Mouse (Mus musculus): ENCODE data around the gene Nepro. TPM values are rescaled to one million over a fixed set of nuclear protein-coding genes. Genes with fewer than 3 reads are reported as not detected.

Gene Nepro
- polyA plus RNA-seq, 1 experiment from 2014 or later = 7.9 TPM

GRCm38 (mm10) chr16:44717141-44717634, 6.9 kb upstream of the Nepro start:
- Histone ChIP-seq H3K27ac (replicated peaks; ENCODE audit: low read depth, low read length) (peak overlapping the region; percentile 80), H3K4me2 (ENCODE audit: low read depth, low read length) (0 out of 2 replicates have a peak overlapping the region, but pooled peaks have one; percentile 7), H3K27me3 (replicated peaks; ENCODE audit: control insufficient read depth, insufficient read depth, low read length) (no peaks in the 10 kb centered on the region), H3K9ac (ENCODE audit: low read depth, low read length) (0 out of 2 replicates have a peak overlapping the region, but pooled peaks have one; percentile 8), H3K4me3 (ENCODE audit: low read depth, low read length) (no peak overlapping the region), H3K4me1 (ENCODE audit: control insufficient read depth, insufficient read depth, low read length) (peaks cover 8% of the 10 kb centered on the region; the same call in 1 of the 2 replicates), H3K36me3 (ENCODE audit: control insufficient read depth, insufficient read depth, low read length) (no peaks in the 10 kb centered on the region), H3K9me3 (ENCODE audit: control insufficient read depth, low read length) (no peaks in the 10 kb centered on the region)
- ATAC-seq (ENCODE audit: low read depth) (peak; percentile 12; the same call in 1 of the 2 replicates), DNase-seq (ENCODE audit: low spot score) (no peak)
- 49% methylated on average over 2 of the region's 2 CpGs for WGBS

GRCm38 (mm10) chr16:44717838-44718237, 6.3 kb upstream of the Nepro start:
- 75% methylated on average over 2 of the region's 2 CpGs for WGBS
- Histone ChIP-seq H3K9me3 (ENCODE audit: control insufficient read depth, low read length) (no peaks in the 10 kb centered on the region), H3K27ac (replicated peaks; ENCODE audit: low read depth, low read length) (no peak overlapping the region), H3K36me3 (ENCODE audit: control insufficient read depth, insufficient read depth, low read length) (no peaks in the 10 kb centered on the region), H3K4me2 (ENCODE audit: low read depth, low read length) (no peak overlapping the region), H3K4me1 (ENCODE audit: control insufficient read depth, insufficient read depth, low read length) (peaks cover 10% of the 10 kb centered on the region), H3K27me3 (replicated peaks; ENCODE audit: control insufficient read depth, insufficient read depth, low read length) (no peaks in the 10 kb centered on the region), H3K9ac (ENCODE audit: low read depth, low read length) (no peak overlapping the region), H3K4me3 (ENCODE audit: low read depth, low read length) (no peak overlapping the region)
- no peak for DNase-seq (ENCODE audit: low spot score)
- no peak for ATAC-seq (ENCODE audit: low read depth)

- Histone ChIP-seq H3K4me1 (ENCODE audit: control insufficient read depth, insufficient read depth, low read length) (peaks cover 16% of the 10 kb centered on the region), H3K4me3 (ENCODE audit: low read depth, low read length) (no peak overlapping the region), H3K36me3 (ENCODE audit: control insufficient read depth, insufficient read depth, low read length) (no peaks in the 10 kb centered on the region), H3K9ac (ENCODE audit: low read depth, low read length) (no peak overlapping the region), H3K27me3 (replicated peaks; ENCODE audit: control insufficient read depth, insufficient read depth, low read length) (no peaks in the 10 kb centered on the region), H3K27ac (replicated peaks; ENCODE audit: low read depth, low read length) (no peak overlapping the region), H3K9me3 (ENCODE audit: control insufficient read depth, low read length) (no peaks in the 10 kb centered on the region), H3K4me2 (ENCODE audit: low read depth, low read length) (no peak overlapping the region)
- no peak for DNase-seq (ENCODE audit: low spot score)
- WGBS = 76% methylated on average over 7 of the region's 7 CpGs
- no peak for ATAC-seq (ENCODE audit: low read depth)
Observed at GRCm38 (mm10) chr16:44719349-44719748, 4.8 kb upstream of the Nepro start.

GRCm38 (mm10) chr16:44720518-44720917, 3.6 kb upstream of the Nepro start:
- DNase-seq (ENCODE audit: low spot score) = no peak
- no peak overlapping the region for H3K4me2 ChIP-seq (ENCODE audit: low read depth, low read length)
- H3K27ac ChIP-seq (replicated peaks; ENCODE audit: low read depth, low read length) = no peak overlapping the region
- no peaks in the 10 kb centered on the region for H3K9me3 ChIP-seq (ENCODE audit: control insufficient read depth, low read length)
- no peak overlapping the region for H3K4me3 ChIP-seq (ENCODE audit: low read depth, low read length)
- no peak for ATAC-seq (ENCODE audit: low read depth)
- H3K36me3 ChIP-seq (ENCODE audit: control insufficient read depth, insufficient read depth, low read length) = no peaks in the 10 kb centered on the region
- no peaks in the 10 kb centered on the region for H3K27me3 ChIP-seq (replicated peaks; ENCODE audit: control insufficient read depth, insufficient read depth, low read length)
- 79% methylated on average over 3 of the region's 3 CpGs for WGBS
- H3K9ac ChIP-seq (ENCODE audit: low read depth, low read length) = no peak overlapping the region
- peaks cover 20% of the 10 kb centered on the region for H3K4me1 ChIP-seq (ENCODE audit: control insufficient read depth, insufficient read depth, low read length)

- Histone ChIP-seq H3K36me3 (ENCODE audit: control insufficient read depth, insufficient read depth, low read length) (peaks cover 9% of the 10 kb centered on the region; the same call in 1 of the 2 replicates), H3K9me3 (ENCODE audit: control insufficient read depth, low read length) (no peaks in the 10 kb centered on the region), H3K27ac (replicated peaks; ENCODE audit: low read depth, low read length) (no peak overlapping the region), H3K27me3 (replicated peaks; ENCODE audit: control insufficient read depth, insufficient read depth, low read length) (no peaks in the 10 kb centered on the region), H3K4me2 (ENCODE audit: low read depth, low read length) (no peak overlapping the region), H3K4me1 (ENCODE audit: control insufficient read depth, insufficient read depth, low read length) (peaks cover 15% of the 10 kb centered on the region; the same call in 1 of the 2 replicates), H3K4me3 (ENCODE audit: low read depth, low read length) (no peak overlapping the region), H3K9ac (ENCODE audit: low read depth, low read length) (no peak overlapping the region)
- no peak for DNase-seq (ENCODE audit: low spot score)
- no peak for ATAC-seq (ENCODE audit: low read depth)
- 77% methylated on average over 2 of the region's 2 CpGs for WGBS
Observed at GRCm38 (mm10) chr16:44722666-44723065, 1.4 kb upstream of the Nepro start.

- Histone ChIP-seq H3K4me3 (ENCODE audit: low read depth, low read length) (peak overlapping the region; percentile 84), H3K4me1 (ENCODE audit: control insufficient read depth, insufficient read depth, low read length) (peaks cover 15% of the 10 kb centered on the region; the same call in 1 of the 2 replicates), H3K27ac (replicated peaks; ENCODE audit: low read depth, low read length) (peak overlapping the region; percentile 92), H3K9ac (ENCODE audit: low read depth, low read length) (peak overlapping the region; percentile 93), H3K9me3 (ENCODE audit: control insufficient read depth, low read length) (no peaks in the 10 kb centered on the region), H3K27me3 (replicated peaks; ENCODE audit: control insufficient read depth, insufficient read depth, low read length) (no peaks in the 10 kb centered on the region), H3K4me2 (ENCODE audit: low read depth, low read length) (peak overlapping the region; percentile 67), H3K36me3 (ENCODE audit: control insufficient read depth, insufficient read depth, low read length) (peaks cover 25% of the 10 kb centered on the region)
- peak; percentile 84 for DNase-seq (ENCODE audit: low spot score)
- WGBS = under 1% methylated on average over 14 of the region's 14 CpGs
- peak; percentile 27; the same call in 1 of the 2 replicates for ATAC-seq (ENCODE audit: low read depth)
Observed at GRCm38 (mm10) chr16:44724847-44725246, 746 bp downstream of the Nepro start.

- Histone ChIP-seq H3K36me3 (ENCODE audit: control insufficient read depth, insufficient read depth, low read length) (peaks cover 32% of the 10 kb centered on the region), H3K4me1 (ENCODE audit: control insufficient read depth, insufficient read depth, low read length) (peaks cover 15% of the 10 kb centered on the region; the same call in 1 of the 2 replicates), H3K27ac (replicated peaks; ENCODE audit: low read depth, low read length) (peak overlapping the region; percentile 92), H3K4me2 (ENCODE audit: low read depth, low read length) (peak overlapping the region; percentile 67), H3K9me3 (ENCODE audit: control insufficient read depth, low read length) (no peaks in the 10 kb centered on the region), H3K9ac (ENCODE audit: low read depth, low read length) (peak overlapping the region; percentile 93), H3K27me3 (replicated peaks; ENCODE audit: control insufficient read depth, insufficient read depth, low read length) (no peaks in the 10 kb centered on the region), H3K4me3 (ENCODE audit: low read depth, low read length) (peak overlapping the region; percentile 84)
- DNase-seq (ENCODE audit: low spot score) (peak; percentile 84), ATAC-seq (ENCODE audit: low read depth) (no peak)
- 39% methylated on average over 14 of the region's 14 CpGs for WGBS
Observed at GRCm38 (mm10) chr16:44725286-44726223, 1.5 kb downstream of the Nepro start.

GRCm38 (mm10) chr16:44727525-44727924, 3.4 kb downstream of the Nepro start:
- H3K9me3 ChIP-seq (ENCODE audit: control insufficient read depth, low read length) = no peaks in the 10 kb centered on the region
- peaks cover 52% of the 10 kb centered on the region for H3K36me3 ChIP-seq (ENCODE audit: control insufficient read depth, insufficient read depth, low read length)
- no peak for ATAC-seq (ENCODE audit: low read depth)
- H3K4me3 ChIP-seq (ENCODE audit: low read depth, low read length) = no peak overlapping the region
- peaks cover 15% of the 10 kb centered on the region; the same call in 1 of the 2 replicates for H3K4me1 ChIP-seq (ENCODE audit: control insufficient read depth, insufficient read depth, low read length)
- no peak overlapping the region for H3K27ac ChIP-seq (replicated peaks; ENCODE audit: low read depth, low read length)
- H3K27me3 ChIP-seq (replicated peaks; ENCODE audit: control insufficient read depth, insufficient read depth, low read length) = no peaks in the 10 kb centered on the region
- no peak overlapping the region for H3K9ac ChIP-seq (ENCODE audit: low read depth, low read length)
- no peak overlapping the region for H3K4me2 ChIP-seq (ENCODE audit: low read depth, low read length)
- no peak for DNase-seq (ENCODE audit: low spot score)
- WGBS = 90% methylated on average over 3 of the region's 3 CpGs

Data from embryonic facial prominence, embryonic 14.5 days (tissue).